Mouse (Mus musculus): ENCODE data around the gene Bicdl1.

GRCm38 (mm10) chr5:115716426-115716825, 15.0 kb downstream of the Bicdl1 start:
- TF ChIP-seq CTCF (IDR thresholded peaks at IDR 0.05; ENCODE audit: low read depth, low read length) (no peak), POLR2A (IDR thresholded peaks at IDR 0.05; ENCODE audit: borderline replicate concordance, low read depth, low read length) (no peak)
